Mouse (Mus musculus) thymus, postnatal 4 days (tissue): ENCODE measurements at regions not wholly inside any gene's neighbourhood (a gene's known extent, or its start where the extent isn't known, plus 50 kb on each side); places are given as distances from the start of the nearest gene placed in this dataset.

Experiments used
- DNase-seq: peaks from one replicate; pipeline ENCODE4 v3.0.0; 2021

GRCm38 (mm10) chr11:25538641-25539258 lies 671.8 kb downstream of the 5730522E02Rik start:
- DNase-seq, result no peak

- DNase-seq, result no peak
Measured at GRCm38 (mm10) chr11:25536069-25536468, 674.5 kb downstream of the 5730522E02Rik start.

- no peak for DNase-seq
Measured at GRCm38 (mm10) chr11:25533081-25533480, 677.5 kb downstream of the 5730522E02Rik start.

- no peak for DNase-seq
Measured at GRCm38 (mm10) chr11:25531668-25532398, 678.7 kb downstream of the 5730522E02Rik start.

- DNase-seq, result no peak
Measured at GRCm38 (mm10) chr11:25528056-25528455, 682.5 kb downstream of the 5730522E02Rik start.

GRCm38 (mm10) chr11:25518903-25519302 lies 691.7 kb downstream of the 5730522E02Rik start:
- no peak for DNase-seq

GRCm38 (mm10) chr11:25518131-25518530 lies 692.4 kb downstream of the 5730522E02Rik start:
- no peak for DNase-seq

GRCm38 (mm10) chr11:25505500-25505899 lies 705.1 kb downstream of the 5730522E02Rik start:
- no peak for DNase-seq

GRCm38 (mm10) chr11:25473682-25474365 lies 736.7 kb downstream of the 5730522E02Rik start:
- DNase-seq, result no peak

- DNase-seq, result no peak
Measured at GRCm38 (mm10) chr11:25469819-25470218, 740.7 kb downstream of the 5730522E02Rik start.

GRCm38 (mm10) chr11:25437206-25437605 lies 773.4 kb downstream of the 5730522E02Rik start:
- DNase-seq, result no peak

GRCm38 (mm10) chr11:25435645-25436044 lies 774.9 kb downstream of the 5730522E02Rik start:
- DNase-seq, result no peak

- no peak for DNase-seq
Measured at GRCm38 (mm10) chr11:25423186-25423585, 787.4 kb downstream of the 5730522E02Rik start.

GRCm38 (mm10) chr11:25421486-25421885 lies 789.1 kb downstream of the 5730522E02Rik start:
- DNase-seq, result no peak

GRCm38 (mm10) chr11:25410403-25411090 lies 800.0 kb downstream of the 5730522E02Rik start:
- no peak for DNase-seq

- DNase-seq, result no peak
Measured at GRCm38 (mm10) chr11:25391649-25392048, 818.9 kb downstream of the 5730522E02Rik start.

- DNase-seq, result no peak
Measured at GRCm38 (mm10) chr11:25367111-25367510, 843.5 kb downstream of the 5730522E02Rik start.

- no peak for DNase-seq
Measured at GRCm38 (mm10) chr11:25365433-25365832, 845.1 kb downstream of the 5730522E02Rik start.

- no peak for DNase-seq
Measured at GRCm38 (mm10) chr11:25359723-25360122, 850.8 kb downstream of the 5730522E02Rik start.

- DNase-seq, result no peak
Measured at GRCm38 (mm10) chr11:25357717-25358411, 852.7 kb downstream of the 5730522E02Rik start.

GRCm38 (mm10) chr11:25356671-25357586 lies 853.6 kb downstream of the 5730522E02Rik start:
- DNase-seq, result no peak
